Mouse (Mus musculus): ENCODE measurements around the gene Rps11. TPM values are rescaled to one million over a fixed set of nuclear protein-coding genes. Genes with fewer than 3 reads are reported as not detected.
"Not testable (repeated sequence)": the region's sequence is repeated elsewhere in the genome, so short reads cannot be mapped to it uniquely, and the experiment has no call there.

Rps11 gene
- polyA plus RNA-seq, 1 experiment from 2014 or later, result 2,209 TPM

GRCm38 (mm10) chr7:45113476-45113875 lies 10.8 kb downstream of the Rps11 start:
- H3K9ac ChIP-seq (ENCODE audit: low read depth, low read length), result no peak overlapping the region

GRCm38 (mm10) chr7:45112529-45112928 lies 11.7 kb downstream of the Rps11 start:
- H3K9ac ChIP-seq (ENCODE audit: low read depth, low read length), result no peak overlapping the region
- H3K27ac ChIP-seq (ENCODE audit: low read depth, low read length), result no peak overlapping the region
- H3K27me3 ChIP-seq (replicated peaks; ENCODE audit: control insufficient read depth, insufficient read depth, low read length), result no peaks in the 10 kb centered on the region
- no peaks in the 10 kb centered on the region for H3K36me3 ChIP-seq (ENCODE audit: control insufficient read depth, insufficient read depth, low read length)
- H3K4me2 ChIP-seq, result no peak overlapping the region
- no peak overlapping the region for H3K4me3 ChIP-seq (ENCODE audit: low read depth, low read length)
- DNase-seq (ENCODE audit: low spot score), result no peak
- no peak for ATAC-seq (replicated peaks; ENCODE audit: low FRiP score)
- H3K9me3 ChIP-seq (ENCODE audit: control insufficient read depth, low read length), result no peaks in the 10 kb centered on the region
- peaks cover 18% of the 10 kb centered on the region for H3K4me1 ChIP-seq (replicated peaks; ENCODE audit: control insufficient read depth, insufficient read depth, low read length)
- WGBS, result 41% methylated on average over 3 of the region's 3 CpGs

More at GRCm38 (mm10) chr7:45113476-45113875, 10.8 kb downstream of the Rps11 start:
- H3K9me3 ChIP-seq (ENCODE audit: control insufficient read depth, low read length), result no peaks in the 10 kb centered on the region
- DNase-seq (ENCODE audit: low spot score), result no peak
- ATAC-seq (replicated peaks; ENCODE audit: low FRiP score), result no peak
- 40% methylated on average over 2 of the region's 2 CpGs for WGBS
- H3K27me3 ChIP-seq (replicated peaks; ENCODE audit: control insufficient read depth, insufficient read depth, low read length), result no peaks in the 10 kb centered on the region
- H3K4me2 ChIP-seq, result no peak overlapping the region
- H3K27ac ChIP-seq (ENCODE audit: low read depth, low read length), result no peak overlapping the region
- peaks cover 25% of the 10 kb centered on the region for H3K4me1 ChIP-seq (replicated peaks; ENCODE audit: control insufficient read depth, insufficient read depth, low read length)
- no peak overlapping the region for H3K4me3 ChIP-seq (ENCODE audit: low read depth, low read length)
- H3K36me3 ChIP-seq (ENCODE audit: control insufficient read depth, insufficient read depth, low read length), result no peaks in the 10 kb centered on the region

- Histone ChIP-seq H3K4me3 (ENCODE audit: low read depth, low read length) (no peak overlapping the region), H3K4me2 (no peak overlapping the region; the same call in 1 of the 2 replicates), H3K36me3 (ENCODE audit: control insufficient read depth, insufficient read depth, low read length) (no peaks in the 10 kb centered on the region), H3K27ac (ENCODE audit: low read depth, low read length) (no peak overlapping the region), H3K9me3 (ENCODE audit: control insufficient read depth, low read length) (no peaks in the 10 kb centered on the region), H3K4me1 (replicated peaks; ENCODE audit: control insufficient read depth, insufficient read depth, low read length) (peaks cover 18% of the 10 kb centered on the region), H3K9ac (ENCODE audit: low read depth, low read length) (no peak overlapping the region), H3K27me3 (replicated peaks; ENCODE audit: control insufficient read depth, insufficient read depth, low read length) (no peaks in the 10 kb centered on the region)
- DNase-seq (ENCODE audit: low spot score) (no peak), ATAC-seq (replicated peaks; ENCODE audit: low FRiP score) (no peak)
- WGBS, result 58% methylated on average over 2 of the region's 2 CpGs
These were observed 12.3 kb downstream of the Rps11 start for GRCm38 (mm10) chr7:45111940-45112339.

- peaks cover 15% of the 10 kb centered on the region for H3K4me1 ChIP-seq (replicated peaks; ENCODE audit: control insufficient read depth, insufficient read depth, low read length)
- H3K27ac ChIP-seq (ENCODE audit: low read depth, low read length); DNase-seq (ENCODE audit: low spot score); H3K9ac ChIP-seq (ENCODE audit: low read depth, low read length); H3K36me3 ChIP-seq (ENCODE audit: control insufficient read depth, insufficient read depth, low read length); H3K9me3 ChIP-seq (ENCODE audit: control insufficient read depth, low read length); H3K27me3 ChIP-seq (replicated peaks; ENCODE audit: control insufficient read depth, insufficient read depth, low read length); H3K4me2 ChIP-seq; ATAC-seq (replicated peaks; ENCODE audit: low FRiP score); H3K4me3 ChIP-seq (ENCODE audit: low read depth, low read length): not testable (repeated sequence)
- WGBS, result 78% methylated on average over 4 of the region's 4 CpGs
These were observed 14.2 kb downstream of the Rps11 start for GRCm38 (mm10) chr7:45110089-45110488.

- Histone ChIP-seq H3K36me3 (ENCODE audit: control insufficient read depth, insufficient read depth, low read length) (no peaks in the 10 kb centered on the region), H3K27me3 (replicated peaks; ENCODE audit: control insufficient read depth, insufficient read depth, low read length) (no peaks in the 10 kb centered on the region), H3K27ac (ENCODE audit: low read depth, low read length) (no peak overlapping the region), H3K4me2 (no peak overlapping the region), H3K9ac (ENCODE audit: low read depth, low read length) (no peak overlapping the region), H3K4me3 (ENCODE audit: low read depth, low read length) (no peak overlapping the region), H3K4me1 (replicated peaks; ENCODE audit: control insufficient read depth, insufficient read depth, low read length) (peaks cover 6% of the 10 kb centered on the region), H3K9me3 (ENCODE audit: control insufficient read depth, low read length) (no peaks in the 10 kb centered on the region)
- no peak for ATAC-seq (replicated peaks; ENCODE audit: low FRiP score)
- no peak for DNase-seq (ENCODE audit: low spot score)
- WGBS, result 46% methylated on average over 5 of the region's 5 CpGs
These were observed 17.1 kb downstream of the Rps11 start for GRCm38 (mm10) chr7:45107052-45107645.

- Histone ChIP-seq H3K27ac (ENCODE audit: low read depth, low read length) (no peak overlapping the region), H3K4me2 (no peak overlapping the region), H3K9me3 (ENCODE audit: control insufficient read depth, low read length) (no peaks in the 10 kb centered on the region), H3K9ac (ENCODE audit: low read depth, low read length) (no peak overlapping the region), H3K4me3 (ENCODE audit: low read depth, low read length) (no peak overlapping the region), H3K27me3 (replicated peaks; ENCODE audit: control insufficient read depth, insufficient read depth, low read length) (no peaks in the 10 kb centered on the region), H3K36me3 (ENCODE audit: control insufficient read depth, insufficient read depth, low read length) (no peaks in the 10 kb centered on the region), H3K4me1 (replicated peaks; ENCODE audit: control insufficient read depth, insufficient read depth, low read length) (peaks cover 6% of the 10 kb centered on the region)
- WGBS, result 63% methylated on average over 6 of the region's 6 CpGs
- DNase-seq (ENCODE audit: low spot score), result no peak
- no peak for ATAC-seq (replicated peaks; ENCODE audit: low FRiP score)
These were observed 17.8 kb downstream of the Rps11 start for GRCm38 (mm10) chr7:45106441-45106840.

- no peak overlapping the region for H3K4me2 ChIP-seq
- H3K27me3 ChIP-seq (replicated peaks; ENCODE audit: control insufficient read depth, insufficient read depth, low read length), result no peaks in the 10 kb centered on the region
- H3K9me3 ChIP-seq (ENCODE audit: control insufficient read depth, low read length), result no peaks in the 10 kb centered on the region
- peaks cover 6% of the 10 kb centered on the region for H3K4me1 ChIP-seq (replicated peaks; ENCODE audit: control insufficient read depth, insufficient read depth, low read length)
- no peak overlapping the region for H3K4me3 ChIP-seq (ENCODE audit: low read depth, low read length)
- no peaks in the 10 kb centered on the region for H3K36me3 ChIP-seq (ENCODE audit: control insufficient read depth, insufficient read depth, low read length)
- ATAC-seq (replicated peaks; ENCODE audit: low FRiP score), result no peak
- no peak overlapping the region for H3K9ac ChIP-seq (ENCODE audit: low read depth, low read length)
- H3K27ac ChIP-seq (ENCODE audit: low read depth, low read length), result no peak overlapping the region
- DNase-seq (ENCODE audit: low spot score), result no peak
- WGBS, result 78% methylated on average over 8 of the region's 8 CpGs
These were observed 18.7 kb downstream of the Rps11 start for GRCm38 (mm10) chr7:45105491-45105890.

GRCm38 (mm10) chr7:45104941-45105340 lies 19.3 kb downstream of the Rps11 start:
- DNase-seq (ENCODE audit: low spot score), result no peak
- no peak overlapping the region for H3K27ac ChIP-seq (ENCODE audit: low read depth, low read length)
- 71% methylated on average over 5 of the region's 5 CpGs for WGBS

GRCm38 (mm10) chr7:45103652-45104180 lies 20.5 kb downstream of the Rps11 start, which contains the start of gene Fcgrt:
TSS of gene Fcgrt (minus strand) at chr7:45103851.
- peak within 1 kb of the TSS; percentile 5 for H3K4me3 ChIP-seq (ENCODE audit: low read depth, low read length)
- H3K27ac ChIP-seq (ENCODE audit: low read depth, low read length), result peak within 1 kb of the TSS; percentile 50
- 47% methylated on average over 7 of the region's 7 CpGs for WGBS
- H3K9me3 ChIP-seq (ENCODE audit: control insufficient read depth, low read length), result no peaks in the 10 kb centered on the region
- H3K36me3 ChIP-seq (ENCODE audit: control insufficient read depth, insufficient read depth, low read length), result no peaks in the 10 kb centered on the region
- ATAC-seq (replicated peaks; ENCODE audit: low FRiP score) (peak; percentile 75), DNase-seq (ENCODE audit: low spot score) (no peak)
- peaks cover 6% of the 10 kb centered on the region for H3K4me1 ChIP-seq (replicated peaks; ENCODE audit: control insufficient read depth, insufficient read depth, low read length)
- no peaks in the 10 kb centered on the region for H3K27me3 ChIP-seq (replicated peaks; ENCODE audit: control insufficient read depth, insufficient read depth, low read length)
- 0 out of 2 replicates have a peak within 1 kb of the TSS, but pooled peaks have one; percentile 35 for H3K9ac ChIP-seq (ENCODE audit: low read depth, low read length)
- peak within 1 kb of the TSS; percentile 57 for H3K4me2 ChIP-seq

More at GRCm38 (mm10) chr7:45104941-45105340, 19.3 kb downstream of the Rps11 start:
- H3K9me3 ChIP-seq (ENCODE audit: control insufficient read depth, low read length), result no peaks in the 10 kb centered on the region
- no peak overlapping the region for H3K4me3 ChIP-seq (ENCODE audit: low read depth, low read length)
- H3K4me2 ChIP-seq, result no peak overlapping the region
- peaks cover 6% of the 10 kb centered on the region for H3K4me1 ChIP-seq (replicated peaks; ENCODE audit: control insufficient read depth, insufficient read depth, low read length)
- no peak for ATAC-seq (replicated peaks; ENCODE audit: low FRiP score)
- no peak overlapping the region for H3K9ac ChIP-seq (ENCODE audit: low read depth, low read length)
- no peaks in the 10 kb centered on the region for H3K27me3 ChIP-seq (replicated peaks; ENCODE audit: control insufficient read depth, insufficient read depth, low read length)
- no peaks in the 10 kb centered on the region for H3K36me3 ChIP-seq (ENCODE audit: control insufficient read depth, insufficient read depth, low read length)
